Mouse (Mus musculus): ENCODE measurements around the gene Akt1s1. TPM values are rescaled to one million over a fixed set of nuclear protein-coding genes. Genes with fewer than 3 reads are reported as not detected.

Akt1s1 gene
- 47.3 and 49.2 TPM in 2 replicates for polyA plus RNA-seq (2015; fragmentation: Nextera tagmentation; extraction: Ambion mirVana)

DNA sequence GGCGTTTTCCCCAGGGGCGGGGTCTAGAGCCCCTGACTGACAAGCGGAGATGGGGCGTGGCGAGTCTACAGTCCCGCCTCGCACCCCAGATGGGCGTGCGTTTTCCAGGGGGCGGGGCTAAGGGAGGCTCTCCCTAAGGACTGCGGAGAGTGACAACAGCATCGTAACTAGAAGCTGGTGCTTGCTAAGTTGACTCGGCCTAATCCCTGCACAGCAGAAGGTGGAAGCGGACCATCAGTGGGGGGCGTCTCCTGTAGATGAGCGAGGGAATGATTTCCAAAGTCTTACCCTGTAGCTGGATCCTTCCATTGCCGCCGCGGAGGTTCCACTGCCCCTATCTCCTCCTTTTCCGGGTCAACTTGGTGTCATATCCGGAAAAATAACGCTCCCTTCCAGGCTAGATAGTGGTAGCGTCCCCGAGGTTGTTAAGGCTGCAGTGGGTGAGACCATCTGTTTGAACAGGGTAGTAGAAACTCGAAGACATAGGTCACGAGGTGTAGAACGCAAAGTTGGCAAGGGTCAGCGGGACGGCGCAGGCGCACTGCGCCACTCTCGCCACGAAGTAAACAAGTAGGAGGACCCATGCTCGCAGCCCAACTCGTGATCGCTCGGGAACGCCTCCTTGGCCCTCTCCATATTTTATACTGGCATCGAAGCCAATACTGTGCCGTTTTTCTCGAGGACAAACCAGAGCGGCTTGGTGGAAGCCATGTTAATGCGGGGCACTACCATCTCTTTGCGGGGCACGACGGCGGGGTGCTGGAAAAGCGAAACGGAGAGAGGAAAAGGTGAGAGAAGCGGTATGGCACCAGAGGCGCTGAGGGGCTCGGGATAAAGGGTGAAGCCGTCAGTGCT, at the start of gene Akt1s1, which contains the start of gene Tbc1d17:
Akt1s1 (plus strand) TSS at position 431 of the 855 bp plus-strand sequence.
Tbc1d17 (minus strand) TSS at position 519 of the 855 bp plus-strand sequence.
- peak; percentile 99 for DNase-seq (ENCODE audit: low spot score)

DNA sequence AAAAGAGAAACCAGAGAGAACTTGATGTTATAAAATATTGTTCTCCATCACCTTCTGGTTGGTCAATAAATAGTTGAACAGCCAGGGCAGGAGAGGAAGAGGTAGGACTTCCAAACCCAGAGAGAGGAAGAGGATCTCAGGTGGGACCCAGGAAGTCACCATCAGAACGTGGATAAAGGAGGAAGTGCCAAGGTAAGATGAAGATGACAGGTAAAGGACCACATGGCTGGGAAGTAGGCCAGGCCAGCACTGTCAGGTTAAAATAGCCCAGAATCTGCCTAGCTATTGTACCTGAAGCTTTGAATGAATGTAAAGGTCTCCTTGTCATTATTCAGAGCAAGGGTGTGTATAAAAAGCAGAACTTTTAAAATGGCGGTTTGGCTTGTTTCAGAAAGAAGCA, 39.9 kb upstream of the Akt1s1 start:
- no peak for DNase-seq (ENCODE audit: low spot score)

DNA sequence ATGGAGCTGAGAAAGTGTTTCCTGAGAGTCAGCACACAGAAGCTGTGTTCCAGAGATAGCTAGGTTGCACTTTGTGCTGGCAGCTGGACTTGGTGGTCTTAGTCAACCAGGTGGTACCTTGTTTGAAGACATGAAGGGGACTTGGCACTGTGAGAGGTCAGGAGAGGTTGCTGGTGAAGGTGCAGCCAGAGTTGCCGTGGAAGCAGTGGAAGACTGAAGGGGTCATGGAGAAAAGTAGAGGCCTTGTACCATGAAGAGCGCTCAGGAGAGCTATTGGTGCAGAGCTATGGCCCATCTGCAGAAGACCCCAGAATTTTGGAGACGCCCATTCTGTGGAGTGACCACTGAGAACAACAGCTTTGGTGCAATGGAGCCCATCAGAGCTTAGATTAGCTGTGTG, 39.3 kb upstream of the Akt1s1 start:
- DNase-seq (ENCODE audit: low spot score) = no peak

DNA sequence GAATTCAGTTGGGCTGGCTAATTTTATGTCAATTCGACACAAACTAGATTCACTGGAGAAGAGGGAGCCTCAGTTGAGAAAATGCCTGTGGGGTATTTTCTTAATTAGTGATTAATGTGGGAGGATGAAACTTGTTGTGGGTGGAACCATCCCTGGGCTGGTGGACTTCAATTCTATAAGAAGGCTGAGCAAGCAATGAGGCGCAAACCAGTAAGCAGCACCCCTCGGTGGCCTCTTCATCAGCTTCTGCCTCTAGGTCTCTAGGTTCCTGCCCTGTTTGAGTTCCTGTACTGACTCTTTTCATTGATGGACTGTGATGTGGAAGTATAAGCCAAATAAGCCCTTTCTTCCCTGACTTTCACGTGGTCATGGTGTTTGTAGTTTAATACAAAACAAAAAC, 38.4 kb upstream of the Akt1s1 start:
- DNase-seq (ENCODE audit: low spot score) = no peak

DNA sequence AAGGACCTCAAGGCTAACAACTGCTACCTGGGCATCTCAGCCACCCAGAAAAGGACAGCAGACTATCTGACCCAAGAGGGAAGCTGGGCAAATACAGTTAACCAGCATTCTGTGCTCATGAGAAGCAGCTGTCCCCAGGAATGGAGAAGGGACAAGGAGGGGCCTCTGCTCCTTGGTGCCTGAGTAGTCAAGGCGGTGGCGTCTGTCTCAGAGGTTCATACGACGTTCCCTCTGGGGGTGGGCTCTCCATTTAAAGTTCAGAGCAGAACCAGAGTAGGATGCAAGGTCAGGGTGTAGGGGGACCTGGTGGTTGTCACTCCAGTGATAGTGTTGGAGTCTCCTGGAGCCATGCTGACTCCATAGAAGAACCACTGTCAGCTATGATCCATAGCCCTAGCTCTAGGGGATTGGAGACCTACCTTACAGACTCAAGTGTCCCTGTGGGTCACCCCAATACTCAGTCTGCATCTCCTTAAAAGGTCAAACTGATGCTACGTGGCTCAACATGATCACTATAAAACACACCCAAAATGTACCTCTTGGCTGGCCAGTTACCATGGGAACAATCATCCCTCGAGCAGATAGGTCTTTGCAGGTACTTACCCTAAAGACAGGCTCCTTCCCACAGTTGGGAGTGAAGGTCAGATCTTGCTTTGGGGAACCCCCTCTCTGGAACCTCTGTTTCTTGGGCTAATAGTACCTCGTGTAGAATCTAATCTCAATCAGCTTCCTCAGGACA, 37.8 kb upstream of the Akt1s1 start:
- no peak for DNase-seq (ENCODE audit: low spot score)

DNA sequence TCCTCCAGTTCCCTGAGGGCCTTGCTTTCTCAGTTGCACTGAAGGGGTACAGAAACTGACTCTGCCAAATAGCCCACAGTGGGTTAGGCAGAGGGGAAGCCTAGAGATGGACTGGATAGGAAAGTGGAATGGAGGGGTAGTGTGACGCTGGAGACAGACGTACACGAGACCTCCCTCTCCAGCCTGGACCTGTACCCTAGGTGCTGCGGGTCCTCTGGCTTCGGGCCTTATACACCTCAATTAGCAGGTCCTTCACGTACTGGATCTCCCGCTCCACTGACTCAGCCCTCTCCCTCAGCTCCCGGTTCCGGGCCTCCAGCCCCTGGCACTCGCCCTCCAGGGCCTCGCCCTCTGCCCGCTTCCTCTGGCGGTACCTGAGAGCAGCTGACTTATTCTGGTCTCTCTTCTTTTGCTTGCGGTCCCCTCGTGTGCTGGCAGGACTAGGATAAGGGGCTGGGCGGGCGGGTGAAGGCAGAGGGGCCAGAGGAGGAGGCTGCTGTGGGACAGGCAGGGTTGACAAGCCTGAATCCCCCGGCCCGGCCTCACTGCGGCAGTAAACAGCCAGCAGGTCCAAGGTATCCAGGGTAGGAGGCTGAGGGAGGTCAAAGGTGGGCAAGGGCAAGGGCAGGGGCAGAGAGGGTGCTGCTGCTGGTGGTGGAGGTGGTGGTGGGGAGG, 36.0 kb upstream of the Akt1s1 start:
- no peak for DNase-seq (ENCODE audit: low spot score)

DNA sequence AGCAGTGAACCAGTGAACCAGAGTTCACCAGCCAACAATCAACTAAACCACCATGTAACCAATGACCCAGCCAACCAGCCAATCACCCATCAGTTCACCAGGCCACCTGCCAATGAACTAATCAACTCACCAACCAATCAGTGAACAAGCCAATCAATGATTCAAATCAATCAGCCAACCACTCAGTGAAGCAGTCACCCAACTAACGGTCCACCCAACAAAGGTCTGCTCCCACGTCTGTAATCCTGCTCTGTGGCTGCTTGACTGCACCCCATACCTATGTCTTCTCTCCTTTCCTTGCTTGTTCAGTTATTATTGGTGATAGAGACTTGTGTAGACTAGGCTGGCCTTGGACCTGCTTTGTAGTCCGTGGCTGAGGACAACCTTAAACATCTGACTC, 34.8 kb upstream of the Akt1s1 start:
- DNase-seq (ENCODE audit: low spot score) = no peak

DNA sequence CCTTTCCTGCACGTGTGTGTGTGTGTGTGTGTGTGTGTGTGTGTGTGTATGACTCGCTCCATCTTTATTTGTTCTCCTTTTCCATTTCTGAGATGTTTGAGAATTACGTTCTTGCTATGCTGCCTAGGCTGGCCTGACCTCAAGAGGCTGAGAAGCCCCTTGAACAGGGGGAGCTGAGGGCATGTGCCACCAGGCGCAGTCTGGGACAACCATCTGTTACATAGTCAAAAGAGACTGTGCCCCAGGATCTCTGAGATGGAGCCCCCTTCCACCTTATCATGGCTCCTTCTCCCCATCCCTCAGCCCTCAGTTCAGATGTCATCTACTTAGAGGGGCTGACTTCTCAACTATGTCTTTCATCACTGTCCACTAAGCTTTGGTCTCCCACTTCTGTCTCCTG, 34.4 kb upstream of the Akt1s1 start:
- no peak for DNase-seq (ENCODE audit: low spot score)

DNA sequence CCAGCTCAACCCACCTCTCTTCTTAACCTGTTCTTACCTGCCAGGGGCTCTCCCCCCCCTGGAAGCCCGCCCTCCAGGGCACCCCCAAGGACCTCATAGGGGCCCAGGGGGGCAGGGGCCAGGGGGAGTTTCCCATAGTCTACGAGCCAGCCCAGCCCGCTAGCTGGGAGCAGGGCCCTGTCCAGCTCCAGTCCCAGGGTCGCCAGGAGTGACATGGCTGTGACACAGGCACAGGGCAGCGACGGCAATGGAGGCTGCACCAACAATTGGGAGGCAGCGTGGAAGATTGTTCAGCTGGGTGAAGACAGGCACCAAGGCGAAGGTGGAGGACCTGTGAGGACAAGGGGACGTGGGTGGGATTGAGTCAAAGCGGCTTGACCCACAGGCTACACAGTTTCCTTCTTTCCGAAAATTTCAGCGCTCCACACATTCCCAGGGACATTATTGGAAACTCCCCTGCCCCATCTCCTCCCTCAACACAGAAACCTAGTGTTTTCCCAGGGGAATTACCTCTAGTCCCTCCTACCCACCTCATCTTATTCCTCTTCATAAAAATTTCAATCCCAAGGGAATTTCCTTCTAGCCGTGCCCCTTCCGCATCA, 33.7 kb upstream of the Akt1s1 start:
- DNase-seq (ENCODE audit: low spot score) = no peak

DNA sequence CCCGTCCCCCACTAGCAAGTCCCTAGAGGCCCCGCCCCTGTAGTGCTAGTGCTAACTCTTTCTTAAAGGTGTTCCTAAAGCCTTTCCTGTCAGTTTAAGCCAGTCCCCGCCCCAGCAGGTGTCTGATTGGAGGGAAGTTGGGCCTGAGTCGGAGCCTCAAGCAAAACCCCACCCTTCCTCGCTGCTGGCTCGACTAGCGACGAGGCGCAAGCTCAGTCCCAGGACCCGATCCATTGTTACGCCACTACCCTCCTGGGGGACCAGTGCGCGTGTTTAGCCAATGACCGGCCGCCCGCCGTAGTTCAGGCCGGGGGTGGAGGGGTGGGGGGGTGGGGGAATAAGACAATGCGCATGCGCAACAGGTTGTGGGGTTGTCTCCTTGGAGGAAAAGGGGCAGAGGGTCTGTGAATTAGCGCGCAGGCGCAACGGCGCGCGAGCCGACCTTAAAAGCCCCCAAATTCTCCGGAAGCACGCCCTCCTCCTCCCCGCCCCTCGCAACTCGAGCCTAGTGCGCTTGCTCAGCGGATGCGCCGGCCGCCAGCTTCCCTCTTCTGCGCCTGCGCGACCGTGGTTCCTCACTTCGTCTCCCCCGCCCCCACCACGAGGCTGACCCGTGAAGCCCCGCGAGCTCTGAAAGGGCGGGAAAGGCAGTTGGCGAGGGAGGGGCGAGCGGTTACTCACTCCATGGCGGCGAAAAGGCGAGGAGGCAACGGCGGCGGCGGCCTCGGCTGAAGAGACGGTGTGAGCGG, 32.9 kb upstream of the Akt1s1 start, which contains the start of the genes Nup62 and Il4i1:
Nup62 (plus strand) TSS at position 368 of the 749 bp plus-strand sequence.
Il4i1 (plus strand) TSS at position 667 of the 749 bp plus-strand sequence.
- peak; percentile 100 for DNase-seq (ENCODE audit: low spot score)

DNA sequence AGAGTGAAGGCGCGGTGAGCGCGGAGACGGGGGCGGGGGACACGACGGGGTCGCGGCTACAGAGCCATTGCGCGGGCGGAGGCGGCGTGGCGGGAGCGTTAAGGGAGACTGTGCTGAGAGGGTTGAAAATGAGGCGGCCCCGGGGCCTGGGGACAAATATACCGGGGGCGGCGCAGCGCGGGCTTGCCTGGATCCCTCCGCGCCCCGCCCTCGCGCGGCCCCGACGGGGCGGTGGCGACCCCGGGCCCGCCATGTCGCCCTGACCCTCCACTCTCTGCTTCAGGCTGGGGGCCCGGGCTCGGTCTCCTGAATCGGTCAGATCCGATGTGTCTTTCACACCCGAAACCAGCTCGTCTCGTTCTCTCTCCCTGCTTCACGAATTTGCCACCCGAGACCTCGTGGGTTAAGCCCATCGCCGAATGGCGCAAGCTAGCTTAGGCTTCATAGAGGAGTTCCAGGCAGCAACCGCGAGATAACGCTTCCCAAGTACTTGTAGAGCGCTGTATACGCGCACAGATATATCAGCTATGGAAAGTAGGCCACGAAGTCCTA, 32.2 kb upstream of the Akt1s1 start, which contains the start of gene Atf5:
Atf5 (minus strand) TSS at position 189 of the 552 bp plus-strand sequence.
- no peak for DNase-seq (ENCODE audit: low spot score)

DNA sequence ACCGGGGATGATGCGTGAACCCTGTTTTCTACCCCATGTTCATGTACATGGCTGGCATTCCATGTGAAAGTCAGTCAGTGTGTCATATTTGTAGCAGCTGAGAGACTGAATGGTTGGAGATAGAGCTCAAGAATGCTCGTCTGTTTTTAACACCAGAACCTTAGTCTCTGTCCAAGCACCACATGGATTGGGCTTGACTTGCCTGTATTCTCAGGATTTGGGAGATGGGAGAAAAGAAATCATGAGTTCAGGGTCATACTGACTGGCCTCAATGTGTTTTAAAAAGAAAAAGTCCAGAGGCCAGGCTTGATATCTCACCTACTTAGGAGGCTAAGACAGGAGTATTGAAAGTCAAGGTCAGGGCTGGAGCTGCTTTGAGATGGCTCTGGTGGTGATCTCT, 31.4 kb upstream of the Akt1s1 start:
- no peak for DNase-seq (ENCODE audit: low spot score)

DNA sequence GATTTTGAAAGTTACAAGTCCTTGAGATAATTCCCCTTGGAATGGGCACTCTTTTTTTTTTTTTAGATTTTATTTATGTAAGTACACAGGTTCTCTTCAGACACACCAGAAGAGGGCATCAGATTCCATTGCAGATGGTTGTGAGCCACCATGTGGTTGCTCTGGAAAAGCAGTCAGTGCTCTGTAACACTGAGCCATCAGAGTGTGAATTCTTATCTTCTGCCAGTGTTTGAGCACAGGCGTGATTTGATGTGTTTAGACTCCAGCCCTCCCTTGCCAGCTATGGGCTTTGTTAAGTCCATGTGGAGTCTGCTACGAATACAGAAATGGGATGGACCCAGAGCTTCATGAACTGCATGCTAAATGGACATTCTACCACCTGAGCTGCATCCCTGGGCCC, 30.6 kb upstream of the Akt1s1 start:
- DNase-seq (ENCODE audit: low spot score) = no peak

DNA sequence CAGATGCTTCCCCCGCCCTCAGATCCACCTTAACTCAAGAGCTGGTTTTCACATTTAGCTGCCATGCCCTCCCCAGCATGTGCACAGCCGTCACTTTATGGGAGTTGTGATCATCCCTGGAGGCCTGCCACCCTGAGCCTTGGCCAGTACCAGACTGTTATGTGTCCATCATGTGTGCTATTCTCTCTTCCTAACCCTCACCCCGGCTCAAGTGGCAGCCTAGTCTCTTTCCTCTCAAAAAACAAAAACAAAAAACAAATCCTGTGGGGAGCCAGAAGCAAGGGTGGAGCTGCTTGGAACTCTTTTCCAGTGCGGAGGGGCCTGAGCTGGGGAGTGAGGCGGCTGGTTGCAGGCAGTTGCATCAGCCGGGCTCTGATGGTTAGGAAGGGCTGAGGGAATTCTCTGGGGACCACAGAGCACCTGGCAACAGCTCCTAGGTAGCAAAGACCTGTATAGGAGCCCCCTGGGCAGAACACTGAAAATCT, 30.0 kb upstream of the Akt1s1 start:
- DNase-seq (ENCODE audit: low spot score) = no peak

DNA sequence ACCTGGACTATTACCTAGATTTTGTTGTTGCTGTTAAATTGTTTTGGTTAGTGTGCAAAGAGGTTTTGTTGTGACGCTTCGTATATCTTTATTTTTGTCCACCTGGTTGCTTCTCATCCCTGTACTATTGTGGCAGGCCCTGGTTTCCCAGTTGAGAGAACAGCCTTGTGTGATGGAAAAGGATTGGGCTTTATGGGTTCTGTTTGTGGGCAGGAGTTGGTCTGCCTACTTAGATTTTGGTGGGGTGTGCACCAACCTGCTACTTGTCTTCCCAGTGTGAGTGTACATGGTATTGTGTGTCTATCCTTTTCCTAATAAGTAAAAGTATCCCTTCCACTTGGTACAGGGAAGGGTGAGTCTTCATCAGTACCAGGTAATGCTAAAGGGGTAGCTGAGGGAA, 29.4 kb upstream of the Akt1s1 start:
- DNase-seq (ENCODE audit: low spot score) = no peak

DNA sequence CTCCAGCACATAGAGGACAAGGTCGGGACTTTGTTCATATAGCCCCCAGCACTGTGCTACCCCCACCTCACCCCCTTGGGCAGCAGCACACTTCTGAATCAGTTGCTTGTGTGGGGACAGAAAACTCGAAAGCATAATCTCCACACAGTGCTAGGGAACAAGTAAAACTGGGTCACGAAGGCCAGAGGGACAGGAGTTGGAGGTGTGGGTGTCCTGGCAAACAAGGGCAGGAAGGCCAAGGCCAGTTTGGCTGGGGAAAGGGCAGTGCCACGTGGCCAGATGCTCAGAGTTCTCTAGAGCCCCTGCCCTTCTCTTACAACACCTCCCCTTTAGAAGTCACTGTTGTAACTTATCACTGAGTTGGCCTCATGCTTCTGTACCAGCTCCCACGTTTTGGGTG, 28.9 kb upstream of the Akt1s1 start:
- no peak for DNase-seq (ENCODE audit: low spot score)

DNA sequence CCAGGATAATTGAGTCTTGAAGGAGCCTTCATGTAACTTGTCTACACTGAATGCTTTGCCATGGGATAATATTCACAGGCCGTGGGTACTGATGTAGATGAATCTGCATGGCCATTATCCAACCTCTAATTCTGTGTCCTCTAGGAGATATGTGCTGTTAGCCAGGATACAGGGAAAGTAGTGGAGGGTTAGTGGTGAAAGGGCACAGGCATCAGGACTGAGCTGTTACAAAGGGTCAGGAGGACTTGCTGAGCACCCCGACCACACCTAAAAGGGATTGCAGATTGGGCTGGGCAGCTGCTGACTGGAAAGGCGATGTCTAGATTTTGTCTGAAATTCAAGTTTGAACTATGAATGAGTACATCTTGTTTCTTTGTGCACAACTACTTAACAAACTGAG, 28.3 kb upstream of the Akt1s1 start:
- no peak for DNase-seq (ENCODE audit: low spot score)

DNA sequence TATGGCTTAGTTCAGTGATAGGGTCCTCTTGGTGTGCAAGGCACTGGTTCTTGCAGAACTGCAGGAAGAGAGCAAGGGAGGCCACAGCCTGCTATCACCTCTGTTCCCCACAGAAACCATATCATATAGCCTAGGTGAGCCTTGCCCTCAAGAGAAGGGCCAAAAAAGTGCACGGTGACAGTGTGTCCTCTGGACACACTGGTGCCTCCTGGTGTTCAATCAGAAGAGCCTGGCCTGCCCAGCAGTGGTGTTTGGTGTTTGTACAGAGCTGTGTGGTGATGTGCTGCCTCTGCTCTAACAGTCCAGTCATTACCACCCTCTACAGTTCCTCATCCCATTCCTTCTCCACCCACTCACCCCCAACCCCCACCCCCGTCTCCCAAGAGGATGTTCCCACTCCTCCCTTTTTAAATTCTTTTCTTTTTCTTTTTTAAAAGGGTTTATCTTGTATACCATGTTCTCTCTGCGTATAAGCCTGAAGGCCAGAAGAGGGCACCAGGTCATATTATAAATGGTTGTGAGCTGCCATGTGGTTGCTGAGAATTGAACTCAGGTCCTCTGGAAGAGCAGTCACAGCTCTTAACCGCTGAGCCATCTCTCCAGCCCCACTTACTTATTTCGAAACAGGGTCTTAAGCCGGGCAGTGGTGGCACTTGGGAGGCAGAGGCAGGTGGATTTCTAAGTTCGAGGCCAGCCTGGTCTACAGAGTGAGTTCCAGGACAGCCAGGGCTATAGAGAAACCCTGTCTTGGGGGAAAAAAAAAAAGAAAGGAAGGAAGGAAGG, 26.9 kb upstream of the Akt1s1 start:
- DNase-seq (ENCODE audit: low spot score) = no peak

DNA sequence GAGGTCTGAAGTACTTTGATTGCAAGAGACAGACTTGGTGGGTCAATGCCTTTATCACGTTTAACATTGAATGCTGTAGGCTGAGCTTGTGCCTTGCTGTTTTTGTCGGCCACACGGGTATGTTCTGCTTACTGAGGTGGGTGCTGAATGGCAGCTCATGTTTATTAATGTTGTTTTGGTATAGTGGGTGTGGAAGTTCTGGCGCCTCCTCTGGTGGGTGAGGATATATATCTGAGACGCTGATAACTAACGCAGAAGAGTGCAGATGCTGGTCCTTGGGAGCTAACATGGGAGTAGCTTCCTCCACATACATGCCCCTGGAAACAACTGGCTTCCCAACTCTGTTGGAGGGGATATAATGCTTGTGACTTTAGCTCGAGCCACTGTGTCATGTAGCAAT, 25.4 kb upstream of the Akt1s1 start:
- peak; percentile 57 for DNase-seq (ENCODE audit: low spot score)

Data from thymus, postnatal 0 days (tissue).